Mouse (Mus musculus) hindbrain, embryonic 14.5 days (tissue): Measurements from ENCODE around the gene Vash2. TPM values are rescaled to one million over a fixed set of nuclear protein-coding genes. Genes with fewer than 3 reads are reported as not detected.

Experiments
- polyA plus RNA-seq: library from polyadenylated mRNA; unstranded; fragments of >200 nt; fragmentation: Nextera tagmentation; extraction: Ambion mirVana; gene quantifications from 2 replicates; pipeline ENCODE4 v1.2.1, GENCODE M21; 2014

Vash2 gene
- polyA plus RNA-seq, 1 experiment from 2014 or later: 102 TPM

Other genes starting within 250 kb of the Vash2 start
- 27.7 and 36.4 TPM in 2 replicates for gene Rps6kc1, start 67.5 kb downstream of the Vash2 start, polyA plus RNA-seq
- gene Angel2, start 54.2 kb downstream of the Vash2 start, polyA plus RNA-seq: 48.2 and 52.7 TPM in 2 replicates
- gene Flvcr1, start 46.9 kb upstream of the Vash2 start, polyA plus RNA-seq: 10.3 and 11.6 TPM in 2 replicates
- gene Spata45, start 57.3 kb upstream of the Vash2 start, polyA plus RNA-seq: not detected in 2 replicates
- 13.1 and 14.9 TPM in 2 replicates for gene Tatdn3, start 83.6 kb upstream of the Vash2 start, polyA plus RNA-seq
- gene Nsl1, start 83.7 kb upstream of the Vash2 start, polyA plus RNA-seq: 3.6 and 5.0 TPM in 2 replicates
- 1.5 and 2.2 TPM in 2 replicates for gene Batf3, start 118.6 kb upstream of the Vash2 start, polyA plus RNA-seq
- not detected in 2 replicates for gene Fam71a, start 185.5 kb upstream of the Vash2 start, polyA plus RNA-seq
- 1.4 and 1.8 TPM in 2 replicates for gene Atf3, start 238.7 kb upstream of the Vash2 start, polyA plus RNA-seq